In the genomic region with DNA sequence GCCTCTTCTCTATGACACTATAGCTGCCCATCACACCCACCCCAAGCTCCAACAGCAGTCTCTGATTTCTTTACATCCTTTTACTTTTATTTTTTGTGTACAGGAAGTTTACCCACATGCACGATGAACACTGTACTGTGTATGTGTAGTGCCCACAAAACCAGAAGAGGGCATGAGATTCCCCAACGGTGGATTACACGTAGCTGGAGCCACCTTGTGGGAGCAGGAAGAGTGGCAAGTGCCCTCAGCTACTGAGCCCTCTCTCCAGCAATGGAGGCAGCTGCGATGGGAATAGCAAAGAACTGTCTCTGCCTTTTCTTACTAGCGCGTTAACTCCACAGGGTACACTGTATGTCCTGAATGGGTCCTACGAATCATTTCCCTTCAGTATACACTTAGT, we compare ENCODE assay signal across 9 mouse cellular contexts. TPM values are rescaled to one million over a fixed set of nuclear protein-coding genes. Genes with fewer than 3 reads are reported as not detected.
DNase-seq lines count a peak whose midpoint lies in the region; ATAC-seq and TF ChIP-seq lines count a peak whose summit lies in the region.
"Had no signal": no experiment of that assay in that cellular context is flagged by ENCODE, and none has a peak within 500 bp of the region (broad histone marks: within the 10 kb centered on the region; RNA-seq: fewer than 3 reads in every experiment).

No protein-coding gene starts in this region.

- DNase-seq in heart, adult 11 months, result peak; percentile 90
- DNase-seq in heart, adult 8-10 months (ENCODE audit: low spot score), result no peak
- no peak for DNase-seq in Patski (ENCODE audit: low read depth, low spot score)
- DNase-seq in layer of hippocampus, adult 2 months (ENCODE audit: low spot score in 2 of 2), result peak; percentile 60 to 69
- peak; percentile 68 for DNase-seq in lung, postnatal 36 days
- peak; percentile 47 for DNase-seq in right cerebral cortex, postnatal 25 days

- no peak overlapping the region for H3K4me3 ChIP-seq in heart, embryonic 15.5 days
- H3K4me3 ChIP-seq in layer of hippocampus, adult 2 months, result no peak overlapping the region
- H3K4me3 ChIP-seq: limb, embryonic 12.5 days had no signal

- no peaks in the 10 kb centered on the region for H3K27me3 ChIP-seq in Patski
- no peaks in the 10 kb centered on the region for H3K27me3 ChIP-seq in heart, embryonic 15.5 days
- H3K27me3 ChIP-seq: limb, embryonic 12.5 days had no signal

- no peak overlapping the region for H3K4me2 ChIP-seq in heart, embryonic 15.5 days
- H3K4me2 ChIP-seq: limb, embryonic 12.5 days had no signal

- WGBS in heart, embryonic 15.5 days, result 46% methylated on average over 7 of the region's 7 CpGs

- peaks cover 70% of the 10 kb centered on the region for H3K36me3 ChIP-seq in heart, embryonic 15.5 days

- no peaks in the 10 kb centered on the region for H3K9me3 ChIP-seq in heart, embryonic 15.5 days (replicated peaks)
- H3K9me3 ChIP-seq: limb, embryonic 12.5 days had no signal

- in situ Hi-C loops in Patski (cut with MboI; ENCODE audit: low pct_unique_long_range_greater_than_20kb), result loop anchor here (25.0 kb wide), 1 partner anchor 766 kb away; no protein-coding TSS in a partner anchor

- TF ChIP-seq CTCF in Patski (IDR thresholded peaks at IDR 0.05), result peak; percentile 87
- TF ChIP-seq CTCF in layer of hippocampus, adult 2 months (conservative IDR thresholded peaks at IDR 0.05), result peak; percentile 90

- H3K4me1 ChIP-seq in heart, embryonic 15.5 days (replicated peaks), result no peaks in the 10 kb centered on the region
- H3K4me1 ChIP-seq: limb, embryonic 12.5 days had no signal

- peak; percentile 83 for ATAC-seq in Patski
- peak; percentile 99 for ATAC-seq in common myeloid progenitor, adult 5-6 weeks (replicated peaks; ENCODE audit: low read depth, poor library complexity, severe bottlenecking)
- ATAC-seq in heart, embryonic 15.5 days (replicated peaks; ENCODE audit: insufficient number of reproducible peaks, insufficient read depth, low FRiP score, low read depth), result peak; percentile 53; the same call in 1 of the 2 replicates

- CTCF ChIA-PET in Patski (lab: Charles Lee), result interaction anchor here (0.7 to 1.4 kb wide), 8 partner anchors 9 to 493 kb away, joined by 3 to 5 read pairs (median 4); no protein-coding TSS in a partner anchor

- H3K9ac ChIP-seq in heart, embryonic 15.5 days, result no peak overlapping the region
- H3K9ac ChIP-seq: limb, embryonic 12.5 days had no signal

- H3K27ac ChIP-seq in heart, embryonic 15.5 days, result no peak overlapping the region
- no peak overlapping the region for H3K27ac ChIP-seq in layer of hippocampus, adult 2 months
- H3K27ac ChIP-seq: limb, embryonic 12.5 days had no signal

- POLR2A ChIA-PET in Patski (lab: Charles Lee), result interaction anchor here (0.6 to 0.7 kb wide), 2 partner anchors 15 to 709 kb away, joined by 3 to 8 read pairs; no protein-coding TSS in a partner anchor

RNA-seq across cellular contexts. Expression of a gene that starts 37.6 kb away (rescaled TPM):
- total RNA-seq in heart, adult 8-10 months (2022), result 10 to 100 TPM; 20.9 to 29.5 (median 21.3) TPM
- polyA plus RNA-seq in Patski (2021), result 32.8 TPM
- total RNA-seq in common myeloid progenitor, adult 5-6 weeks (2017), result 36.1 and 38.5 TPM in 2 replicates
- polyA plus RNA-seq in heart, embryonic 15.5 days (2015; fragmentation: Nextera tagmentation; extraction: Ambion mirVana), result 11.4 and 11.7 TPM in 2 replicates
- total RNA-seq in layer of hippocampus, adult 2 months (2021), result 10 to 100 TPM in 1 of 2 experiments, 1 to 10 TPM in 1; 9.4 to 11.2 TPM

Comparison
In these comparisons a context has a peak if more than half of its experiments do, and no peak if none do; other contexts are left out.
1. DNase-seq: peak in heart, adult 11 months (single experiment), layer of hippocampus, adult 2 months (2 of 2), lung, postnatal 36 days (single experiment) and right cerebral cortex, postnatal 25 days (single experiment); none in heart, adult 8-10 months (single experiment) and Patski (single experiment).
2. Peak in every context shown above with its lines, with median percentiles within 50 percentile points of each other: ATAC-seq.